Mouse (Mus musculus) frontal cortex, adult (tissue): ENCODE measurements around the gene Cpz.

ENCODE experiments used
- ATAC-seq: cut with Nextera tagmentation; 2 replicates; pipeline ENCODE4 v1.9.2; 2017; ENCODE audit warnings: mild to moderate bottlenecking, moderate library complexity, mixed read lengths; ENCODE audit not compliant: low TSS enrichment

Cpz gene

DNA sequence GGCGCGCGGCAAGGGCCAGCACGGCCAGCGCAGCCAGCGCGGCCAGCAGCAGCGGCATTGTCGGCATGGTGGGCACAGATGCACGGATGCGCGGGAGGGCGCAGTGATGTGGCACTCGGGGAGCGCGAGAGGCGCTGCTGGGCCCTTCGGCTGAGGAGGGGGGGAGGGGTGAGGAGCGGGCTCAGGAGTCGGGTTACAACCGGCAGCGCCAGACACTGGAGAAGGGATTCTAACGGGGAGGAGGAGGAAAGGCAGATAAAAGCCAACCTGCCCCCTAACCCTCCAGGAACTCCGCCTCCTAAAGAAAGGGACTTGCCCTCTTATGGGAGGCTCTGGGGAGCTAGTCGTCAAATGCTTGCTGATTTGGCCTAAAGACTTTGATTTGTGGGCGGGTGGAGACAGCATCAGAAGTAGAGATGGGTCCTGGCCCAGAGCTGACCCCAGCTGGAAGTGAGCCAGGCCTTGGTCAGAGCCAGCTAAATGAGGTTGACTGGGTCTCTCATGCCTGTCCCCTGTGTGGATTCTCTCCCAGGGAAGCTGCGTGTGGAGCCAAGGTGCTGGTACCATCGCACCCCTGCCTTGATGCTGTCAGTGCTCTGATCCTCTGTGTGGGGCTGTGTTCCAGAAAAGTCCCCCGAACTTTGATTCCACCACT lies at the start of gene Cpz:
TSS of gene Cpz (minus strand) at position 230 of the 655 bp plus-strand sequence.
- ATAC-seq: peak; percentile 64; the same call in 1 of the 2 replicates

DNA sequence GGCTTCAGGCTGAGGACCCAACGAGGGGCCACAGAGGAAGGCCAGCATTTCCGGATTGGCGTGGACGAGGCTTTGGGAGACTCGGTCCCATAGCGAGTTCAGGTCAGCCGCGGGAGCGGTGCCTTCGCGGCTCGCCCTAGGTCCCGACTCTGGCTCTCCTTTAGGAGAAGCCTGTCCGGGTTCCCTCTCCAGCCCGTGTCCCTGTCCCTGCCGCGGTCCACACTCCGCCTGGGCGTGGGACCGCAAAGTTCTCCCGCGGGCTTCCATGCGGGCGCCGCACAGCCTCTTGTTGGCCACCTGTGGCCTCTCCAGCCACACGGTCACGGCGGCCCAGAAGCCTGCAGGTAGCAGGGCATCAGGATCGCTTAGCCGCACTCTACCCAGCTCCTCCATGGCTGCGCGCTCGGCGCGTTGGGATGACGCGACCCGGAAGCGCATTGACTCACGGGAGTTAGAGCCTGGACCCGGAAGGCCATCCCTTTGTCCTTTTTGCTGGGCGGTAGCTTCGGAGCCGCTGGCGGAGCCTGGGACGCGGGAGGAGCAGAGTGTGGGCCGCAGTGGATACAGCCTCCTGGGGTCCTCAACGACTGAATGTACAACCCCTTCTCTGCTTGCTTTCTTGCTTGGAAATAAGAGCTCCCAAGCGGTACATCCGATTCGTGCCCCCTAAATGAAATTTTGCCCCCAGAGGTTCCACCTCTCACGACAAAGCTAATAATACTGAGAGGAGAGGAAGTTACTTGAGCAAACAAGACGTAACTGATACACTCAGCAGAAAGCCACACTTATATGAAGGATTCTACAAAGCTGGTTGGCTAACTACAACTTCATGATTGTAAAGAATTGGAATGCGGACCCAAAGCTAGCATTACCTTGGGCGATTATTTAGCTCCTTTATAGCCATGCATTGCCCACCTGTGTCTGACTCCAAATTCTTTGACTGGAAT lies 49.4 kb upstream of the Cpz start, which contains the start of gene Trmt44:
TSS of gene Trmt44 (minus strand) at position 418 of the 947 bp plus-strand sequence.
- ATAC-seq: peak; percentile 100

DNA sequence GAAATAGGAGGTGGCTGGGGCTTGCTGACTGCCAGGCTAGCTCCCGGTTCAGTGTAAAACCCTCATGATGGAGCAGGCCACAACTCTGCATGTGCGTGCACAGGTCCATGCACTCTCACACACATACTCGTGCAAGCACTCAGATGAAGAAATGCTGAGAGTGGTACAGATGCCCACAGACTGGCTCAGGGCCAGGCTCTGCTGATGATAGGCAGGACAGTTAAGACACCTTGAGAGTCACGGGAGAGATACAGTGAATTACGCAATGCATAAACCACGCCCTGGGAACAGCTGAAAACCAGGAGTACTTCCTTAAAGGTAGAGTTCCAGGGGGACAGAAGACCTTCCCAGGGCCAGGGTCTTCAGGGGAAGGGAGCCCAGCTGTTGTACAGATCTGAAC lies 46.0 kb upstream of the Cpz start:
- ATAC-seq: no peak

DNA sequence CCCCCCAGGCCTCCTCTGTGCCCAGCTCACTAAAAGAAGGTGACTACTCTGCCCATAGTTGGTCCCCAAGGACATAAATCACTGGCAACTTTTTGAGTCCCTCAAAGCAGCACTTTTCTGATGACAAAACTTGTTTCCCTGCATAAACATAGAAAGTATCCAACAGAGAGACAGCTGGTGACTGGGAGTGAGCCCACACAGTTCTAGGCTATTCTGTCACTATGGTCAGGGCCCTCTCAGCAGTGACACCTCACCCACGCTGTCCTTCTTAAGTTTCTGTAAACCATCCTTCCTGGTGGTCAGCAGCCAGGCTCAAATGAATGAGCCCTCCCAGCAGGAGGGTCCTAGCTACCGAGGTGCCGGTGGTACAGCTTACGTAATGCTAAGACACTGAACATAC lies 41.1 kb upstream of the Cpz start:
- ATAC-seq: peak; percentile 60

DNA sequence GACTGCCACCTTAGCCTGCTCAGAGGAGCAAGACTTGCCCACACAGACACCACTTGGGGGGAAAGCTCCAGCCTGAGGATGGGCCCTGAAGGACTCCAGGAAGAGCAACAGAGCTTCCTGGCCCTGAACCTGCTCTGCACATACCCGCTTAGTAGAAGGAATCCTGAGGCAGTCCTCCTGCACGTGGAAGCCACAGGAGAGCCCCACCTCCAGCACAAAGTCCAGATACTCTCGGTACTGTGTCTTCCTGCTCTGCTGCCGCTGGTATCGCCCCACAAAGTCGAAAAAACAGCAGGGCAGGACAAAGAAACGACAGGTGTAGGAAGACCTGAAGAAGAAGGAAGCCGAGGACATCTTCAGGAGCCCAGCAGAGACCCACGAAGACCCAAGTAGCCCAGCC lies 39.7 kb upstream of the Cpz start:
- ATAC-seq: no peak

DNA sequence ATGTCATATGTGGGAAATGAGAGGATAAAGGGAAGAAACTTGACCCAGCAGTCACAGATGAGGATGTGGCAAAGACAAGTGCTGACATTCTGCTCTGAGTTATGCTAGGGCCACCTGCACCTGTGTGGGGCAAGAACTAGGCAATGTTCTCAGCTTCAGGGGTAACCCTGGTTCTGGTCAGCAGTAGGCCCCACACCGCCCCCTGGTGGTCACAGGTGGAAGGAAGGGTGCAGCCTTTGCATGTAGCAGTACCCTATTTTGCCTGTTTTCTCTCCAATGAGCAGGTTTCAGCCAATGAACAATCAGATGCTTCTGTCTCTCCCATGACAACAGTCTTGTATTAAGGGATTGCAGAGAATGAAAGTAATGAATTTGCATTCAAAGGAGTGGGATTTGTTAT lies 38.0 kb upstream of the Cpz start:
- ATAC-seq: peak; percentile 21; the same call in 1 of the 2 replicates

DNA sequence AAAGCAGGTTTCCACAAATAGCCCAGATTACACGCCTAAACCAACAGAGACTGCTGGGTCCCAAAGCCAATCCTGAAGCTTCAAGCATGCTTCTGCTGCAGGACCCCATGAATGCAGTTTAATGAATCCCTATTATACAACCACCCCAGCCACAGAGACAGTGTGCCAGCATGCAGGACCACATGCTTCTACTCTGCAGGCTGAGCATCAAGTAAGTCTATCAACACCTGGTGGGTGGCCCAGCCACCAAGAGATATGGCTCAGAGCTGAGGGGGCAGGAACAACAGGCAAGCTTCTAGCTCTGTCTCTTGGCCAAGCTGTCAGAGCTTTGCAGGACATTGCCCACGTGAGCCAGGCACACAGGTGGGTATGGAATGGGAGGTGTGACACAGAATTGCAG lies 37.1 kb upstream of the Cpz start:
- ATAC-seq: peak; percentile 78

DNA sequence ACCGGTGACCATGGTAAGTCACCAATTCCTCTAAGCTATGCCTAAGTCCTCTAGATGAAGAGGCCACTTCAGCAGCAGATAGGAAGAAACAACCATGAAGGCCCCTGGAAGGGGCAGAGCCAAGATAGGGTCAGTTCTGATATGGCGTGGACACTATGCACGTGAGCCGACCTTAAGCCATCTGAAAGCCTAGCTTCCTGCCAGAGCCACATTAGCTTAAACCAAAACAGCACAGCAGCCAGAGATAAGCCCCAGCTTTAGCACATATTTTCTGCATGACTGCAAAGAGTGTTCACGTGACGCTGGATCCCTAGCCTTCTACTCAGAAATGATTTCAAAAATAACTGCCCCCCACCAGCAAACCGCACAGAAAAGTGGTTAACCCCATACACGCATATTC lies 33.9 kb upstream of the Cpz start:
- no peak for ATAC-seq

DNA sequence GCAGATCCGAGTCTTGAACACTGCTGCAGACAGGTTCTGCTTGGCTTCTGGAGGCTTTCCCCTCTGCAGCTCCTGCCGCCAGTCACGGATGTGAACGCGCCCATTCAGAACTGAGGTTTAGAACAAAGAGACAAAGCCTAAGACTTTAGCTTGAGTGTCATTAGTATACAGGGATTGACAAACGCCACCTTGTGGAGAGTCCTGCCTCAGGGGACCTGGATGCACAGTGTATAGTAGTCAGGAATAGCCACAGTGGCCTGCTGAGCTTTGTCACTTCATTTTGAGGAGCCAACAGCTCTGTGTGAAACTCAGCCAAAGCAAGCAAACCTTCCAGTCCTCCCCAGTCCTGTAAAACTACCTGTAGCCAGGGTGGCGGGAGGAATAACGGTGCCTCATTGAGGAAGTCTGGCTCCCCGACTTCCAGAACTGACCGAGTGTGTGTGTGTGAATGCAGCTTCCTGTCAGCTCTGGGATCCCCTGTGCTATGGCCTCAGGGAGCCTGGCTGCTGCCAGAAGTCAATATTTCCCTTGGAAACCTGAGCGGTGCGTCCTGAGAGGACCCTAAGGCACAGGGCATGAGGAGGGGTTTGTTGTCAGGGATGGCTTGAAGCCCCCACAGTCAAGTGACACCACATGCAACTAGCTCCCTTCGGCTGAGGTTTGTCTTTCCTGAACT lies 32.6 kb upstream of the Cpz start:
- no peak for ATAC-seq

DNA sequence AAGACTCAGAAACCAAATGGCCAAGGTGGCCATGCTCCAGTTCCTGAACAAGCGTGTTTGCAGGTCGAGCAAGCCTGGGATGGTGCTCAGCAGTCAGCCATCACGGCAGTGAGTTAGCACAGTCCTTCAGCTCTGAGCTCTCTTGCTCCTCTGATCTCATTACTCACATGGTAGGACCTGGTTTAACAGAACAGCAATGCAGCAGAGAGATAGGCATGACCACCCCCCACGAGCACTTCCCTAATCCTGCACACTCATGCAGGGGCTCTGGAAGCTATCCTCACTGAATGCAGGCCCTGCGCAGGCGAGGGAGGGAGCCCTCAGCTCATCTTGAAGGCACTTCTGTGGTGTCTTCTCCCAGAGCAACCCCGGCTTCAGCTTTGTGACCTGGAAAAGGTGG lies 30.9 kb upstream of the Cpz start:
- ATAC-seq: no peak

DNA sequence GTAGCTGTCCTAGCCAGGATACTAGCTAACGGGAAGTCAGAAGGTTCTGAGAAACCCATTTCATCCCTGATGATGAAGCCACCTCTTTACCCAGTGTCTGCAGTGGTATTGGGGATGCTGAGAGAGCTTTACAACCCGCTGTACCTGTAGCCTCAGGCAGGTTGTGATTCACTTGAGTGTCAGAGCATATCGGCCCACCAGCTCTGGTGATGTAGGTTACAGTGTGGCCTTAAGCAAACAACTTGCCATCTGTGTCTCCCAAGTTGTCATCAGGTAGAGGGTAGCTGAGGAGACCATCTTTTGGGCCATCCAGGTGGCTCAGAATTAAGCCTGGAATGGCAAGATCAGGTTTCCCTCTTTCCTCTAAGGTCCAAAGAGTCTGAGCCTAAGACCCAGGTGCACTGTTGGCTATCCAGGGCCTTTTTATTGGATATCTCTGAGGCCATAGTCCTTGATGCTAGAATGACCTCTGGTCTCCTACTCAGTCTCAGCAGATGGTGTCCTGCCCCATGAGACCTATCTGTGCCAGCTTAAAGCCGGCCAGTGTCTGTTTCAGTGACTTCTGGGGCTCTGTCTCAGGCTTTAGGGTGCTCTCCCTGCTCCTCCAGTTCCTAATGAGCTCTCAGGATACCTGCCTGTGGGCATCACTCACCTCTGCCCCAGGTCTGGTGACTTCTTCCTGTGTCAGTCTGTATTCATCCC lies 27.5 kb upstream of the Cpz start:
- no peak for ATAC-seq

DNA sequence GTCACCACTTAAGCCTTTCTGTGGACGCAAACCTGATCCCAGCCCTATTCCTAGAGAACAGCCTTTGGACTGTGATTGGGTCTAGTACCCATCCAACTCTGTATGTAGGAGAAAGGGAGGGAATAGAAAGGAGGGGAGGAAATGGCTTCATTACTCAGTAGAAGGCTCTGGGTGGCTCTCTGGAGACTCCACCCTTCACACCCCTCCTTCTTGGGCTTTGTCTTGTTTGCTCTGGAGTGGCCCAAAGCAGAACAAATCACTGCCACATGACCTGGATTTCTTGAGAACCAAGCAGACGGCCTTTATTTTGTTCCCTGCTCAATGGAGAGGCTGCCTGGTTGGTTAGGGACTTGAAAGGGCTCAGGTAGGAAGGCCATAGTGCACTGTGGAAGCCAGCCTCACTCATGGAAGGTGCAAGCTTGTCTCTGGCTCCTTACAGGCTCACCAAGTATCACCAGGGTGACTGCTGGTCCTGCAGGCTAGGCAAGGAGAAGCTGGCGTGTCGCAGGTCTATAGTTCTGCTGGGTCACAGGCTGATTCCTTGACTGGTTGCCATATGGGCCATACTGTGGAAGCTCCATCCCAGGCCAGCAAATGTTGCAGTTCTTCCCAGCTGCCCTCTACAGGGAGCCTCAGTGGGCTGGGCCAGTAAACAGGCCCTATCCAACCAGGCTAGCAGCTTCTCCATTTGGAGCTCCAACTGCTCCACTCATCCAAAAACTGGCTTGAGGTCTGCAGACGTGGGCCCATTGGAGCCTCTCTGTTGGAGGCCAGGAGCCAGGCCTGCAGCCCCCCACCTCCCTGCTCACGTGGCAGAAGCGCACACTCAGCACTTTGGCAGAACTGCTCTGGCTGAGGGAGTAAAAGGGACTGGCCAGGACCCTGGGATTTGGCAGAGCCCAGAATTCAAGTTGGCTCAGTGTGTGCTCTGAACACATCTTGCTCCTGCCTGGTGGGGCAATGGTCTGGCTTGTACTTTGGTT lies 26.6 kb upstream of the Cpz start:
- ATAC-seq: no peak

DNA sequence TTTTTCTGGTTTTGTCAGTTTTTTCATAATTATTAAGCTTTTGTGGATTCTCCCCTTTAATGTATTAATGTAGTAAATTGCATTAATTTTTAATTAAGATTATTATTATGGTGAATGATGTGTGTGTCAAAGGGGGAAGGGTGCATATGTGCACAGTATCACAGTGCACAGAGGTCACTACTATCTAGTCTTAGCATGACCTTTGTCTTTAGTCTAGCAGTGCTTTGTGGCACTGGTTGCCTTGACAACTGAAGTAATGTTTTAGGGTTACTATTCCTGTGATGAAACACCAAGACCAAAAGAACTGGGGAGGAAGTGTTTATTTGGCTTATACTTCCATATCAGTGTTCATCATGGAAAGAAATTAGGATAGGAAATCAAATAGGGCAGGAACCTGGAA lies 20.6 kb upstream of the Cpz start:
- ATAC-seq: no peak

DNA sequence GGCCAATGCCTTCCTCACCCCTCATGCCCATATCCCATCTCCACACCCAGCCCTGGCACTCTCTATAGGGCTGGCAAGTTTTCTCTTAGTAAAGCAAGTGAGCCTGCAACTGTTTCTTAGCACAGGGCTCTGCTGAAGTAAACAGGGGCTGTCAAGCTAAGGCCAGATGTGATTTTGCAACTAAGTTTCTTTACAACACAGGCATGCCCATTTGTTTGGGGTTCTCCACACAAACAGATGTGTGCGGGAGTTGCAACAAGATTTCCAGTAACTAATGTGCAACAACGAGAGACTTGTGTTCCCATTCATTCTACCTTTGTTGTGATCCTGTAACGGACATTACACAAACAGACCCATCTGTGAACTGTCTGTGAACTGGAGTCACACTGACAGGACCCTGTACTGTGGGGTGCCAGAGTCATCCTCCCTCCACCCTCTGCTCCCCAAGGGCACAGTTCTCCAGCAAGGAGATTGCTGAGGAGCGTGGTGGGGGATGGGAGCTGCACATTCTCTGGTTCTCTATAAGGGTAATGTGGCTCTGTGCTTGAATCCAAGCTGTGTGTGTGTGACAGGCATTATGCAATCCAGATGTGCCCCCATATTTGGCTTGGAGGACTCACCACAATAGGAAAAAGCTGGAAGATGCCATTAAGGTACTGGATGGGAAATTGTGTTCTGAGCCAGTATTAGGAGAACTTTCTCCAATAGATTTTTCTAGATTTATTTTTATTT lies 15.7 kb upstream of the Cpz start:
- ATAC-seq: no peak

DNA sequence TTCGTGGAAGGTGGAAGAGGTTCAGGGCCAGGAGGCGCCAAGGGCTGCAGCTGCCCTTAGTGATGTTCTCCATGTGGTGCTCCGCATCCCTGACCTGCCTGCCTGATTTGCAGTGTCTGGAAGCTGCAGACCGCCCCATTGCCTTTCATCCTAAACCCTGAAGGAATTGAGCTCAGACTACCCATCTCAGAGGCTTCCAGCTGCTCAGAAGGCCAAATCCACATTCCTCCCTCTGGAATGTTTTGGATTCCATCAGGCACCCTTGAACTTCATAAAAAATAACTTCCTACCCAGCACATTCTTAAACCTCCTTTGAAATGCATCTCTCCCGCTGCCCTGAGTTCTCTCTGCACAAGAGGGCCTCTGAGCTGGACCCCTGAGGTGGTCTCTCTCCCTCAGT lies 15.1 kb upstream of the Cpz start:
- ATAC-seq: no peak

DNA sequence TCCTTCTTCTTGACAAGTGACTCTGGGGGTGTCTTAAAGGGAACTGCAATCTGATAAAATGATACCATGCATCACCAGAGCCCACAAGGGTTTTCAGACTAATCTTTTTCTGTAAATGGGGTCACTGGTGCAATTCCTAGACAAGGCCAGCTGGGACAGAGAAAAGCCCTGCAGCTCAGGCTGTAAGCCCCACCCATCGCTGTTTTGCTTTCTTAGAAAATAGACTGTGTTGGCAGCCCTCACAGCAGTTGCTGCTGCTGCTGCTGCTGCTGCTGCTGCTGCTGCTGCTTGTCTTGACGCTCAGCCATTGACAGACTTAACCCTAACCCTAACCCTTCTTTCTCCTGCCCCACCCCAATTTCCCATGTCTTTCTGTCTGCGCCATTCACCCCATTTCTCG lies 14.1 kb upstream of the Cpz start:
- ATAC-seq: no peak

DNA sequence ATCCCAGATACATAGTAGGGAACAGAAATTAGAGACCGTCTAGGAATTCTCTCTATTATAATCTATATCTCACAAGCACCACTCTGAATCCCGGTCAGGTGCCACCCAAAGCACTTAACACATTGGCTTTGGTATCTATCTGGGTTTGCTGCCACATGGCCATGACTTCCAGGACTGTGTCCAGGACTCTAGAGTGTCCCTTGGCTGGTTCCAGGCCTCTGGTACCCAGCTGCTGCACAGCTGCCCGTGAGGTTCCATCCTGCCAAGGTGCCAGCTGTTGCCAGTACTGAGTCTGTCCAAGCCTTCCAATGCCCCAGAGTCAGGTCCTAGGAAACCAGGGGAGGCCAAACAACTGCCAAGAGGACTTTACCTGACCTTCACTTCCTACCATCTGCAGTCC lies 12.5 kb upstream of the Cpz start:
- no peak for ATAC-seq

DNA sequence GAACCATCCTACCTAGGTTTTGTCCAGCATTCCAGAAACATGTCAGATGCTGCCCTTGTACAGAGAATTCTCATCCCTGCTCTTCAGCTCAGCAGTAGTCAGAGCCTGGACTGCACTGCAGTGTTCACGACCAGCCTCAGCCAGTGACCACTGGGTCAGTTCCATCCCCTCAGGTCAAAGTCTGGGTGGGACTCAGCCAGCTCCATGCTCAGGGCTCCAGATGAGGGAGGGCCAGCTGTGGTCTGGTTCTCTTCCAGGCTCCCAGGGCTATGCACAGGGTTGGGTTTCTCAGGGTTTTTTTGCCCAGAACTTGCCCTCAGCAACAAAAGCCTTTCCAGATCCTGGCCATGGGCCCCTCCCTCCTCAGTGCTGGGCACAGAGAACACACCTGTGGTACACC lies 12.0 kb upstream of the Cpz start:
- ATAC-seq: no peak

DNA sequence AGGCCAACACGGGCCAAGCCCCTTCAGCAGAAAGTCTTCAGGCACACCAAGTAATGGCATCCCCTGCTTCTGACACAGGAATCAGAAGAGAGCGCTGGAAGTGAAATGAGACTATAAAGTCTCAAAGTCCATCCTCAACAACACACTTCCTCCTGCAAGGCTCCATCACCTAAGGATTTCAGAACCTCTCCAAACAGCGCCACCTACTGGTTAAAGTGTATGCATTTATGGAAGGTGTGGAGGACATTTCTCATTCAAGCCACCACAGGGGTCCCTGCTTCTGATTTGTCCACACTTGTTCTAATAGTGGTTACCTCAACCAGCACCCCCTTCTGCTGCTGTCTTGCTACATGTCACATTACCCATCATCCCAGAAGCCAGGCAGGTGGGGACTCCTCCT lies 10.8 kb upstream of the Cpz start:
- ATAC-seq: no peak

DNA sequence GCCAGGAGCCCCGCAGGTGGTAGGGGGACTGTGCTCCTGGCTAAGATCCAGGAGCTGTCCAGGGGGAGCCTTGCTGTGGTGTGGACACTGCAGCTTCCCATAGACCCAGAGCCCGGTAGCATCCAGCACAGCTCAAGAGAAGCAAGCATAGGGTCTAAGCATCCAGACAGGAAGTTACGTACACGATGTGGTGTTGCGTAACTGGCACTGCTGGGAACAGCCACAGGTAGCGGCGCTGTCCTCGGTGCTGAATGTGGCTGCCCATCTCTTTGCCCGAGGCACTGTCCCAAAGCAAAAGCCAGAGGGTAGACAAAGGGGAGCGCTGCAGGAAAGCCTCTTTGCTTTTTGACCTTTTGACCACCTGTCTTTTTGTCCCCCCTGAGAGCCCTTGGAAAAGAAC lies 6.1 kb upstream of the Cpz start:
- no peak for ATAC-seq
